Mouse (Mus musculus): ENCODE results near the gene Cds1. TPM values are rescaled to one million over a fixed set of nuclear protein-coding genes. Genes with fewer than 3 reads are reported as not detected.

The Cds1 gene
- total and polyA plus RNA-seq, 2 experiments, result 0.37 to 0.67 TPM

GRCm38 (mm10) chr5:101789770-101790169 lies 24.8 kb downstream of the Cds1 start:
- no peak for TF ChIP-seq POLR2A (IDR thresholded peaks at IDR 0.05; ENCODE audit: extremely low read depth, insufficient read depth, low read length)
- TF ChIP-seq CTCF (IDR thresholded peaks at IDR 0.05; ENCODE audit: low read depth, low read length), result no peak
- no peaks in the 10 kb centered on the region for H3K36me3 ChIP-seq (ENCODE audit: control insufficient read depth, insufficient read depth, low read length)

GRCm38 (mm10) chr5:101790560-101790959 lies 25.6 kb downstream of the Cds1 start:
- no peaks in the 10 kb centered on the region for H3K79me2 ChIP-seq (ENCODE audit: control insufficient read depth, insufficient read depth, low read length)

More at GRCm38 (mm10) chr5:101789770-101790169, 24.8 kb downstream of the Cds1 start:
- peaks cover 2% of the 10 kb centered on the region; the same call in 1 of the 2 replicates for H3K4me1 ChIP-seq (ENCODE audit: control insufficient read depth, insufficient read depth, low read length)
- H3K4me3 ChIP-seq (ENCODE audit: insufficient read depth, low read depth, low read length), result no peak overlapping the region
- no peak for DNase-seq (ENCODE audit: extremely low read depth, low read depth, low spot score)
- no peak overlapping the region for H3K27ac ChIP-seq (replicated peaks; ENCODE audit: insufficient read depth, low read depth, low read length)
- no peak overlapping the region for H3K9ac ChIP-seq (ENCODE audit: low read depth, low read length)
- peaks cover 6% of the 10 kb centered on the region; the same call in 1 of the 2 replicates for H3K27me3 ChIP-seq (ENCODE audit: control insufficient read depth, insufficient read depth, low read length)
- no peaks in the 10 kb centered on the region for H3K79me2 ChIP-seq (ENCODE audit: control insufficient read depth, insufficient read depth, low read length)

GRCm38 (mm10) chr5:101792665-101793064 lies 27.7 kb downstream of the Cds1 start:
- no peak for TF ChIP-seq POLR2A (IDR thresholded peaks at IDR 0.05; ENCODE audit: extremely low read depth, insufficient read depth, low read length)
- TF ChIP-seq CTCF (IDR thresholded peaks at IDR 0.05; ENCODE audit: low read depth, low read length), result no peak
- H3K27ac ChIP-seq (replicated peaks; ENCODE audit: insufficient read depth, low read depth, low read length), result no peak overlapping the region
- H3K36me3 ChIP-seq (ENCODE audit: control insufficient read depth, insufficient read depth, low read length), result no peaks in the 10 kb centered on the region
- no peak overlapping the region for H3K4me3 ChIP-seq (ENCODE audit: insufficient read depth, low read depth, low read length)
- H3K4me1 ChIP-seq (ENCODE audit: control insufficient read depth, insufficient read depth, low read length), result no peaks in the 10 kb centered on the region
- peaks cover 6% of the 10 kb centered on the region; the same call in 1 of the 2 replicates for H3K27me3 ChIP-seq (ENCODE audit: control insufficient read depth, insufficient read depth, low read length)
- H3K9ac ChIP-seq (ENCODE audit: low read depth, low read length), result no peak overlapping the region
- DNase-seq (ENCODE audit: extremely low read depth, low read depth, low spot score), result no peak
- H3K79me2 ChIP-seq (ENCODE audit: control insufficient read depth, insufficient read depth, low read length), result no peaks in the 10 kb centered on the region
- WGBS, result 36% methylated on average over 4 of the region's 4 CpGs

More at GRCm38 (mm10) chr5:101790560-101790959, 25.6 kb downstream of the Cds1 start:
- no peak overlapping the region for H3K9ac ChIP-seq (ENCODE audit: low read depth, low read length)
- 69% methylated on average over 5 of the region's 5 CpGs for WGBS
- DNase-seq (ENCODE audit: extremely low read depth, low read depth, low spot score), result no peak
- no peak overlapping the region for H3K27ac ChIP-seq (replicated peaks; ENCODE audit: insufficient read depth, low read depth, low read length)
- H3K27me3 ChIP-seq (ENCODE audit: control insufficient read depth, insufficient read depth, low read length), result peaks cover 6% of the 10 kb centered on the region; the same call in 1 of the 2 replicates
- no peaks in the 10 kb centered on the region for H3K36me3 ChIP-seq (ENCODE audit: control insufficient read depth, insufficient read depth, low read length)
- no peak for TF ChIP-seq CTCF (IDR thresholded peaks at IDR 0.05; ENCODE audit: low read depth, low read length)
- no peak for TF ChIP-seq POLR2A (IDR thresholded peaks at IDR 0.05; ENCODE audit: extremely low read depth, insufficient read depth, low read length)
- no peak overlapping the region for H3K4me3 ChIP-seq (ENCODE audit: insufficient read depth, low read depth, low read length)
- H3K4me1 ChIP-seq (ENCODE audit: control insufficient read depth, insufficient read depth, low read length), result peaks cover 2% of the 10 kb centered on the region; the same call in 1 of the 2 replicates

- whole genome bisulfite sequencing, result 67% methylated on average over 2 of the region's 2 CpGs
- H3K27ac ChIP-seq (replicated peaks; ENCODE audit: insufficient read depth, low read depth, low read length), result no peak overlapping the region
- DNase-seq (ENCODE audit: extremely low read depth, low read depth, low spot score), result no peak
- no peaks in the 10 kb centered on the region for H3K4me1 ChIP-seq (ENCODE audit: control insufficient read depth, insufficient read depth, low read length)
- no peak overlapping the region for H3K4me3 ChIP-seq (ENCODE audit: insufficient read depth, low read depth, low read length)
- H3K36me3 ChIP-seq (ENCODE audit: control insufficient read depth, insufficient read depth, low read length), result no peaks in the 10 kb centered on the region
- peaks cover 3% of the 10 kb centered on the region; the same call in 1 of the 2 replicates for H3K27me3 ChIP-seq (ENCODE audit: control insufficient read depth, insufficient read depth, low read length)
- H3K79me2 ChIP-seq (ENCODE audit: control insufficient read depth, insufficient read depth, low read length), result no peaks in the 10 kb centered on the region
- no peak overlapping the region for H3K9ac ChIP-seq (ENCODE audit: low read depth, low read length)
- TF ChIP-seq POLR2A (IDR thresholded peaks at IDR 0.05; ENCODE audit: extremely low read depth, insufficient read depth, low read length), result no peak
- TF ChIP-seq CTCF (IDR thresholded peaks at IDR 0.05; ENCODE audit: low read depth, low read length), result no peak
Measured at GRCm38 (mm10) chr5:101801891-101802290, 37.0 kb downstream of the Cds1 start.

GRCm38 (mm10) chr5:101802358-101803022 lies 37.6 kb downstream of the Cds1 start:
- Histone ChIP-seq H3K4me1 (ENCODE audit: control insufficient read depth, insufficient read depth, low read length) (no peaks in the 10 kb centered on the region), H3K9ac (ENCODE audit: low read depth, low read length) (no peak overlapping the region), H3K27me3 (ENCODE audit: control insufficient read depth, insufficient read depth, low read length) (peaks cover 3% of the 10 kb centered on the region; the same call in 1 of the 2 replicates), H3K36me3 (ENCODE audit: control insufficient read depth, insufficient read depth, low read length) (no peaks in the 10 kb centered on the region), H3K79me2 (ENCODE audit: control insufficient read depth, insufficient read depth, low read length) (no peaks in the 10 kb centered on the region), H3K27ac (replicated peaks; ENCODE audit: insufficient read depth, low read depth, low read length) (no peak overlapping the region), H3K4me3 (ENCODE audit: insufficient read depth, low read depth, low read length) (no peak overlapping the region)
- DNase-seq (ENCODE audit: extremely low read depth, low read depth, low spot score), result no peak
- TF ChIP-seq CTCF (IDR thresholded peaks at IDR 0.05; ENCODE audit: low read depth, low read length) (no peak), POLR2A (IDR thresholded peaks at IDR 0.05; ENCODE audit: extremely low read depth, insufficient read depth, low read length) (no peak)
- WGBS, result 64% methylated on average over 9 of the region's 9 CpGs

Measured in liver, adult 2 months (tissue).